Mouse (Mus musculus) gastrocnemius, adult 8-10 months (tissue): ENCODE measurements around the gene Ces1c. TPM values are rescaled to one million over a fixed set of nuclear protein-coding genes. Genes with fewer than 3 reads are reported as not detected.

ENCODE experiments used
- DNase-seq, 2 experiments: peaks; one replicate each; pipeline ENCODE4 v3.0.0; 2022; ENCODE audit warnings: low spot score in 2 of 2
- total RNA-seq, 4 experiments: library from RNA; stranded (reverse); gene quantifications; 2 replicates each; pipeline ENCODE4 v1.2.4; 2022

The Ces1c gene
- under 1 TPM in 1 of 4 experiments, not detected in 3; 0.86 TPM for total RNA-seq

DNA sequence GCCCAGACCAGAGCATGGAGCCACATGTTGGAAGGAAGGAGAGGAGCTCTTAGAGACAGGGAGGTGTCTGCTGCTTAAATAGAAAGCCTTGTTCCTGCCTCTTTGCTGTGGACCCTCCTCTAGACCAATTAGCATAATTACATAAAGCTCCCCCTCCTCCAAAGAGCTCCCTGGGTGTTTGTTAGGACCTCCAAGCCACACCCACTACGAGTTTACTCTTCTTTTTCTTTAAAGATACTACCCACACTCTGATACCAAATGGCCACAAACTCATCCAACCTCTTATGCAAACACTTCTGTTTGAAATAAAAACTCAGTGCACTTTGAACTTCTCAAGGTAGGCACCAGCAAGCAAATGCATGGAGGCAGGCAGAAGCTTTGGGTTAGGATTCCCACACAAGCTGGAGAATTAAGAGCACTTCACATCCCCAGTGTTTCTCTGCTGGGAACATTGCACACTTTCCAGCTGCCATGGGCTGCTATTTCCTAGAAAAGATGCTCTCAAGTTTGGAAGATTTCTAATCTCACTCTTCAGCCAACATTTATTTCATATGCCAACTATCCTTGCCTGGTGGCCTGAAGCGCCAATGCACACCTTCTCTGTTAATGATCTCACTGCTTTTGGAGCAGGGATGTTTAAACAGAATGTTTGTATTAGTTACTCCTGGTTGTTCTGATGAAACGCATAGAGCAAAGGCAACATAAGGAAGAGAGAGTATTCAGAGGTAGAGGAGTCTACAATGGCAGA, at the start of gene Ces1c:
Ces1c (minus strand) TSS at position 51 of the 748 bp plus-strand sequence.
- no peak for DNase-seq

DNA sequence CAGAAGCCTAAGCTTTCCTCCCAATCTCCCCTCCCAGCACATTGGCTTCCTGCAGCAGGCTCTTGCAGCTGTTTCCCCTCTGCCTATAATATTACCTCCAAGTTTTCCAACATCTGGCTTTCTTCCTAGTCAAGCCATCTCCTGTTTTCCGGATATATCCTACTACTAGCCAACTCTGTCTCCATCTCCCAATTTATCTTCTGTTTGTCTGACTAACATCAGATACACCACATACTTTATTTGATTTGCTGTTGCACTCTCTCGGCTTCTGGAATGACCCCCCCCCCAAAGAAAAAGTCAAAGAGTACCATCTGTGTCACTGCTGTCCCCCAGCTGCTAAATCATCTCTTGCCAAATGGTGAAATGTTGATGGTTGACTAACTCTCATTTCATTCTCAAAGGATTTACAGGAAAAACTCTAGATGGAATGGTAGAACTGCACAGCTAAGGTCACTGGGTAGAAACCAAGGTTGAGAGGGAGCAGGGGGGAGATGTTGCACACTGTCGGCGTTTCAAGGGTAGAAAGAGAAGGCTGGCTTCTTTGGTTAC, 49.6 kb upstream of the Ces1c start:
- no peak for DNase-seq

DNA sequence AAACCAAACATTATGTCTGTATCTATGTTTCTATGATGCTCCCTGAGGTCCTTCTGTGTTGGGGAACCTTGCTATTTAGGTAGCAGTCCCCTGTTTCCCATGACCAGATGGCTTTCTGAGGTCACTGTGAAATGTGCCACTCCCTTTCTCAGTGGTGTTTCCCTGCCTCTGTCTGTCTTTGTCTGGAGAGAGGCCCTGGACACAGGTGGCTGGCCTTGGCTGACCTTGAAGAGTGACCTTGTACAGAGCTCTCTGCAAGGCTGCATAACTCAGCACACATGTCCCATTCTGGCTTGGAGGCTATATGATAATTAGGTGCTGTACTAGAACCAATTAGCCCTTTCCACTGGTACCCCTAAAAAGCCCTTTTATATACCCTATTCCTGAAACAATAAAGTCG, 45.5 kb upstream of the Ces1c start:
- no peak for DNase-seq

DNA sequence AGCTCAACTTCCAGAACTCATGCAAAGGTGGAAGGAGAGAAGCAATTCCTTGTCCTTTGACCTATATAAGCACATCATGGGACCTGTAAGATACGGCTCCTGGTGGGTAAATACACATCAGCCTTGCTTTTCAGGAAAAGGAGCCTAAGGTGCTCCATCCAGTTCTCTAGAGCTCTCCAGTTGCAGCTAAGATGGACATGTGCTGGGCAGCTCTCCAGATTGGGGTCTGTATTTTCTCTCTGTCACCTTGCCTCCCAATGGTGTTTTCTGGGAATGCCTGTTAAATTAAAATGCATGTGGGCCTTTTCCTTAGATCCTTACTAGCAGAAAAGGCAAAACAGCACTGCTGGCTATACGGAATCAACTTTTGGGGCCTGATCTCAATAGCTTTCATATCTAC, 43.5 kb upstream of the Ces1c start:
- DNase-seq: no peak

DNA sequence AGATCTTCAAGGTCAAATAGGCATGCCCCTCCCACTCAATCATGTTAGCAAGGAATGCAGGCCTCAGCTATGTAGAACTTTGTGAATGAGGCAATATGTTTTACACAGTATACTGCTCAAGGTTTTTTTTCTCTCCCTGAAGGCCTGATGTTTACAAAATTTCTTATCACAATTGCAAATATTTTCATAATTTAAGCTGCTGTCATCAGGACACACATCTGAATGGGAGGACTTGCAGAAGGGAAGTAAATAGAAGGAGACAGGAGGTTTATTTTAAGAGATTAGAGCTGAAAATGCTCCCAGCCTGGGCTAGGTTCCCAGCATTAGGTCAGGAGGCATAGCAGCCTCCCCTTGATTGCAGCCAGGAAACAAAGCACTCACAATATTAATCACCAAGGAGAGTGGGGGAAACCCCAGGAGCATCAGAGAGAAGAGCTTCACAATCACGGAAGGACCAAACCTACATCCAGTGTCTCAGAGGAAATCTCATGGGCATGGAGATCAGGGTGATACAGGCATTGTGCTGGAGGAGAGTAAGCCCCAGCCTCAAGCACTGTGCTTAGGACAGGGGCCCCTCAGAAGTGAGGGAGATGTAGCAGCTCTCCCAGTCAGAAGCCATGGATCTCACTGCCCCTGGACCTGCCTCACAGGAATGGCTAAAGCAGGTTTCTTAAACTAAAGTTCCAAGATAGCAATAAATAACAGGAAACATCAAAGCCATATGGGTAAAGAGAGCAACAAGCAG, 40.9 kb upstream of the Ces1c start:
- DNase-seq: peak in 1 of 2 experiments; percentile 31

DNA sequence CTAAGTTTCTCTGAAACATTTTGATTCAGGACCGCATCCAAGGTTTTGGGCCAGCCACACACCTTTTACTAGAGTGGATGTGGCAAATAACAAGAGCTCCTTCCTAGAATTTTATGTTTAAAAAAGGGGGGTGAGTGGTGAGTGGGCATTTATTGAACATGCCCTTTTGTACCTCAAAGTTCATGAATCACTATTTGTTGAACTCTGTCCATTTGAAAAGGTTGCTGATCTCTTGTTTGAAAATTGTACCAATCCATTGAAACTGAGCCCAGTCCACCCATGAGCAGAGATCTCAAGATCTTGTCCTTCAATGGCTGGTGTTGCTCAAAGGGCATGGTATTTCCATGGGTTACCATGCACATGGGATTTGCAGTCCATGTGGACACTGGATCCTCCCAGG, 32.3 kb upstream of the Ces1c start:
- no peak for DNase-seq

DNA sequence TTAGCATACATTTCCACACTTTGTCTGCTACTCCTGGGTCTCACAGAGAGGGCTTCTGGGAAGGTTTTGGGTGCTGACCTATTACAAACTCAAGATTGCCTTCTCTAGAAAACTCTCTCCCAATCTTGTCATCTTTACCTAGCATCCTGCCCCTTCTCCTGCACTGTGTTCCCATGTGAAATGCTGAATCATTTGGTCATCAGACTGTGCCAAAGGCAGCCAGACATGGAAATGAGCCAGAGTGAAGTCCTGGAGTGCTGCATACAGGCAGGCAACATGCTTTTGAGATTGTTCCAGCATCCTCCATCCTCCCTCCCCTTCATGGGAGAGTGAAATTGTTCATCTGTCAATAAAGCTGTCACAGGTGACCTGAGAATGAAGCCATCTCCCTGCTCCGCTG, 20.3 kb upstream of the Ces1c start:
- DNase-seq: no peak

DNA sequence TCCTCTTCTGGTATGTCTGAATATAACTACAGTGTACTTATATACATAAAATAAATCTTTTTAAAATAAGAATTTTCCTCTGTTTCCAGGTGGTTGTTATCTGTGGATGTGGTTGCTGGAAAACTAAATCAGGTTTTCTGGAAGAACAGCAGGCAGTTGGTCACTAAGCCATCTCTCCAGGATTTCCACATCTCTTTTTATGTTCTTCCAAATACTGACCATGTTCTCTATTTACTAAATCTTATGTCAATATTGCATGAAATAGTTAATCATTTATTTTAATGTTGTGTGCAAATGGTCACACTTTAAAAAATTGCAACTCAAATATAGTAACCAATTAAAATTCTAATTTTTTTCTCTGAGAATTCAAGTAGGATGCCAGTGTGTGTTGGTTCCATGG, 16.2 kb upstream of the Ces1c start:
- DNase-seq: no peak

DNA sequence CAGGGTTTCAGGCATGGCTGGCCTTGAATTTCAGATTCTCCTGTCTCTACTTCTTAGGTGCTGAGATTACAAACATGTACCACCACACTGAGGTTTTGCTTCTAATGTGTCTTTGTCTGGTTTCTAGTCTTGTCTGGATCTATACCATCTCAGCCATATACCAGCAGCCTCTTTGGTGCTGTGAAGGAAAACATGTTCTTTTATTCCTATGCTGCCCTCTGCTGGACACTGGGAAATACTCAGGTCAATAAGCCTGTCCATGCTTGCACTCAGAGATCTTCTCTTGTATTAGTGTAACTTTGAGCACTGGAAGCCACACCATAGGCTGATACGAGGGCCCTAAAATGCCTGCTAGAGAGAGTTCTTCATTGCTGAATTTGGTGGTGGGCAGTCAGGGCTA, 9.6 kb upstream of the Ces1c start:
- DNase-seq: peak in 1 of 2 experiments; percentile 4

DNA sequence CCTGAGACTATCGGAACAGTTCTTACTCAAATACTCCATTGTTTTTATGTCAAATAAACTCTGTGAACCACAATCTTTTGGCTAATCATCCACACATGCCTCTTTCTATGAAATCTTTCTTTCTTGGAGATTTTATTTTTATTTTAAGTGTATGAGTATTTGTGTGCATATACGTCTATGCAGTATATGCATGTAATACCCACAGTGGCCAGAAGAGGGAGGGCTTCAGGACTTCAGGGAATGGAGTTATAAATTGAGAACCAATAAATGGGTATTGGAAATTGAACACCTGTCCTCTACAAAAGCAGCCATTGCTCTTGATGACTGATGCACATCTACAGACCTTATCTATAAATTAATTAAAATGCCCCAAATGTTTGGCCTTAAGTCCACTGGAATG, 1.1 kb upstream of the Ces1c start:
- DNase-seq: no peak

DNA sequence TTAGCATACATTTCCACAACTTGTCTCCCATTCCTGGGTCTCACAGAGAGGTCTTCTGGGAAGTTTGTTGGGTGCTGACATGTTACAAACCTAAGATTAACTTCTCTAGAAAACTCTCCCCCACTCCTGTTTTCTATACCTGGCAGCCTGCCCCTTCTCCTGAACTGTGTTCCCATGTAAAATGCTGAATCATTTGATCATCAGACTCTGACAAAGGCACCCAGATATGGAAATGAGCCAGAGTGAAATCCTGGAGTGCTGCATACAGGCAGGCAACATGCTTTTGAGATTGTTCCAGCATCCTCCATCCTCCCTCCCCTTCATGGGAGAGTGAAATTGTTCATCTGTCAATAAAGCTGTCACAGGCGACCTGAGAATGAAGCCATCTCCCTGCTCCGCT, 4.6 kb downstream of the Ces1c start:
- DNase-seq: no peak

DNA sequence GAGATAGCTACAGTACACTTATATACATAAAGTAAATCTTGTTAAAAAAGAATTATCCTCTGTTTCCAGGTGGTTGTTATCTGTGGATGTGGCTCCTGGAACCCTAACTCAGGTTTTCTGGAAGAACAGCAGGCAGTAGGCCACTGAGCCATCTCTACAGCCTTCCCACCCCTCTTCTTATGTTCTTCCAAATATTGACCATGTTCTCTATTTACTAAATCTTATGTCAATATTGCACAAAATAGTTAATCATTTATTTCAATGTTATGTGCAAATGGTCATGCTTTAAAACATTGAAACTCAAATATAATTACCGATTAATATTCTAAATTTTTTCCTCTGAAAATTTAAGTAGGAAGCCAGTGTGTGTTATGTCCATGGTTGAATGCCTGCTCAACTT, 9.1 kb downstream of the Ces1c start:
- DNase-seq: no peak

DNA sequence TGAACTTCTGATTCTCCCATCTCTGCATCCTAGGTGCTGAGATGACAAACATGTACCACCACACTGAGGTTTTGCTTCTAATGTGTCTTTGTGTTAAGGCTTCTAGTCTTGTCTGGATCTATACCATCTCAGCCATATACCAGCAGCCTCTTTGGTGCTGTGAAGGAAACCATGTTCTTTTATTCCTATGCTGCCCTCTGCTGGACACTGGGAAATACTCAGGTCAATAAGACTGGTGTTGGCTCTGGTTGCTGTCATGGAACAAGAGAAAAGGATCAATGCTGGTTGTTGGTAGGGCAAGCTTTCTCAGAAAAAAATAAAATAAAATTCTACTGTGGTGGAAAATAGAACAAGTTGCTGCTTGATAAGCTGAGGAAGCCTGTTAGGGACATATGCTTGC, 35.7 kb downstream of the Ces1c start:
- no peak for DNase-seq

DNA sequence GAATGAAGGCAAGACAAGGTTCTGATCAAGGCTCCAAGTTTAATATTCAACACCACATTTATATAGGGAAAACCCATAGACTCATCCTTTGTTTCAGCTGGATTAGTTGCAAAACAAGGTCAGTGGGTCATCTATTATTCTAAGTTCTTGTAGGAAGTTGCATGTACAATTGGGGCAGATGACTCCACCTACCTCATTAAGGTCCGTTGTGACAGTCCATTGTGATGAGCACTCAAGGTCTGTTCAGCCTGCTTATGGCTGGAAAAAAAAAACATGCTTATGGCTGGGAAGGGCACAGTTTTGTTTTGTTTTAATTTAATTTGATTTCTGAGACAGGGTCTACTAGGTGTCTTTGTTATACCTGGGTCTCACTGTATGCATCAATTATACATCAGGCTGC, 39.8 kb downstream of the Ces1c start:
- DNase-seq: no peak

DNA sequence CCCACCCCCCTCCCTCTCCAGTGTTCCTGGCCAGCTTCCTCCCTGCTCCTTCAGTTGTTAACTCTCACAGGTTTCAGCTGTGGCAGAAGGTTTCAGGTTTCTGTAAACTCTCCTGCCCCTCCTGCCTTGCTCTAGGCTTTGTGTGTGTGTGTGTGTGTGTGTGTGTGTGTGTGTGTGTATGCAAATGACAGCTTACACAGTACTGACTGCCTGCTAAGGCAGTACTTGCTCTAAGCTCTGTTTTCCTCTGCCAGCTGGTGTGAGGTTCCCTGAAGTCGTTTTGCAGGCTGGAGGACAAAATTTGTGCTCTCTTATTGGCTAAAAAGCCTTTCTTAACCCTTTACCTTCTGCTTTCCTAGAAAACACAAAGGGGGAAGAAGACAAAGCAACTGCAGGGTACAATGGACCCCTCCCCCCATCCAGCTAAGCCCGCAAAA, 42.4 kb downstream of the Ces1c start:
- DNase-seq: no peak

DNA sequence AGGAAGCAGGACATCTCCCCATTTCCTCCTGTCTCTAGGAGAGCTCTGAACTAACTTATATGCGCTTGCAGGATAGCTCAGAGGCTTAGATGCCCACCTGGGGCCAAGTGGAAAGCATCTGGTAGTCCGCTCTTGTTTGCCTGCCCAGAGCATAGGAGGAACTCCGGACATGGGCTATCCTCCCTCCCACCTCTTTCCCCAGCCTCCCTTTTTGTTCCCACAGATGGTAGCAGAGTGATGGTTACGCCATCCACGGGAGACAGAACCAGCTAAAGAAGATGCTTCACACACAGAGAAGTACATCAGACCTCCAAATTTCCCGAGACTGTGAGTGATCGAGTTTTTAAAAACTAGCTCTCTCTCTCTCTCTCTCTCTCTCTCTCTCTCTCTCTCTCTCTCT, 42.9 kb downstream of the Ces1c start:
- no peak for DNase-seq

DNA sequence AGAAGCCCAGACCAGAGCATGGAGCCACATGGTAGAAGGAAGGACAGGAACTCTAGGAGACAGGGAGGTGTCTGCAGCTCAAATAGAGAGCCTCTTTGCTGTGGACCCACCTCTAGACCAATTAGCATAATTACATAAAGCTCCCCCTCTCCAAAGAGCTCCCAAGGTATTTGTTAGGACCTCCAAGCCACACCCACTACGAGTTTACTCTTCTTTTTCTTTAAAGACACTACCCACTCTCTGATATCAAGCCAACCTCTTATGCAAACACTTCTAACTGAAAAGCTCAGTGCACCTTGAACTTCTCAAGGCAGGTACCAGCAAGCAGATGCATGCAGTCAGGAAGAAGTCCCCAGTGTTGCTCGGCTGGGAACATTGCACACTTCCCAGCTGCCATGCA, 51.2 kb downstream of the Ces1c start, which contains the start of gene Ces1b:
Ces1b (minus strand) TSS at position 131 of the 400 bp plus-strand sequence.
- no peak for DNase-seq

DNA sequence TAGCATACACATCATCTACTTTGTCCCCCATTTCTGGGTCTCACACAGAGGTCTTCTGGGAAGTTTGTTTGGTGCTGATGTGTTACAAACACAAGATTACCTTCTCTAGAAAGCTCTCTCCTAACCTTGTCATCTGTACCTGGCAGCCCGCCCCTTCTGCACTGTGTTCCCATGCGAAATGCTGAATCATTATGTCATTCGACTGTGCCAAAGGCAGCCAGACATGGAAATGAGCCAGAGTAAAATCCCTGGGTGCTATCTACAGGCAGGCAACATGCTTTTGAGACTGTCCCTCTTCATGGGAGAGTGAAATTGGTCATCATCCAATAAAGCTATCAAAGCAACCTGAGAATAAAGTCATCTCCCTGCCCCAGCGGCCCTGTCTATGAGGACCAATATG, 55.8 kb downstream of the Ces1c start:
- DNase-seq: no peak

DNA sequence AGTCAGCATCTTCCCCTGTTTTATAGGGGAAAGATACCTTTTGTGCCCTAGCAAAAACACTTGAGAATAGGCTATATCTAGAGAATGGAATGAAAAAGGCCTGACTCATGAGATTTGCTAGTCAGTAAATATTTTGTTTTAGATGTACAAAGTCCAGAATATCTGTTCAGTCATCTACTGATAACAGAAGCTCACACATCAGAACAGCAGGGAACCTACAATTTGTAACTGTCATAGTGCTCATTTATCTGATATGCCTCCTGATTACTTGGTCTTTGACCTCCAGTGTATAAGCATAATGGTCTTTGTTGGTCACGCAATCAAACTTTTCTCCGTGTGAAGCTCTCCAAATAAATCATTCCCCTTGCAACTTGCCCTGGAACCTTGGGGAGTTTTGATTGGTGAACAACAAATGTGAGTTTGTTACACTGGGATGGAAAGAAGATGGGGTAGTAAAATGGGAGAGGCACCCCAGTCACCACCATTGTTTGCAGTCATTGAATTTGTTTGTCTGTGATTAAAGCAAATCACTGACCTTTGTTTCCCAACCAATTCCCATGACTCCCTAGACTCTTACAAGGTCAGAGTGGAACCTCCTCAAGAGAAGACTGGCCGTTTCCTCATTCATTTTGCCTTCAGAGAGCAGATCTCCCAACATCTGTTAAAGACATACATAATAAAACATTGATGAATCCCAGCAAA, 67.5 kb downstream of the Ces1c start:
- DNase-seq: no peak

DNA sequence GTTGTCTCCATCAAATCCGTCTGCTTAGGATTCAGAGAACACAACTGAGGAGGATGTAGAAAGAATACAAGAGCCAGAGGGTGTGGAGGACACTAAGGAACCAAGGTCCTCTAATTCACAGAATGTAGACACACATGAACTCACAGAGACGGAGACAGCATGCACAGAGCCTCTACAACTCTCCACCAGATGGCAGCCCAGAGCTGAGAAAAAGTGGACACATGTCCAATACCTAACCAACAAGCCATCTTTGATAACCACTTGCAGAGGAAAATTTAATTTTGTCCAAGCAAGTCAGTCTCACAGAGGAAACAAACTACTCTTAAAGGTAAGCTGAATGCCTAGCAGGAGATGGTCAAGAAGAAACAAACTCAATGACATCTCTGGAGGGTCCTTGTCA, 71.9 kb downstream of the Ces1c start:
- DNase-seq: no peak

DNA sequence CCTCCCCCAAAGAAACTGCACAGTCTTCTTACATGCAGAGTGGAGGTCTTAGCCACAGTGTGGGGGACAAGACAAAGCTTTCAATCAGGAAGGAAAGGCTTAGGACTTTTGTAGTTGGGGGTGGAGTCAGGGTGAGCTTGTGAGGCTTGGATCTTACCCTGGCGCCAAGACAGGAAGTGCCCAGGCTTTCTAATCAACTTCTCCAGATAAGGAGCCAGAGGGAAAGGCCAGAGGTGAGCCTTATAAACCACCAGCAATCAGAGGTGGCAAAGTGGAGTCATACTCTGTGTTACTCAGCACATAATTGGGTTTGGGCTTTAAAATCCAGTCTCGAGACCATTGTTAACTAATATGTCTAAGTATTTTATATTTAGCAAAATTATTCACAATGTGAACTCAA, 75.8 kb downstream of the Ces1c start:
- DNase-seq: no peak
